Mouse (Mus musculus) stomach, embryonic 14.5 days (tissue): ENCODE data around the gene Snx32. TPM values are rescaled to one million over a fixed set of nuclear protein-coding genes. Genes with fewer than 3 reads are reported as not detected.

ENCODE experiments used
- ATAC-seq: fragments of 200-750 bp; cut with Nextera tagmentation; 2 replicates; pipeline ENCODE4 v1.8.0; 2017; ENCODE audit warnings: low read depth, moderate TSS enrichment; ENCODE audit not compliant: insufficient number of reproducible peaks, insufficient read depth, low FRiP score
- H3K27ac ChIP-seq: fragments of 300-500 bp; sonication (generic); 2 replicates; pipeline ENCODE4 v1.5.1; 2014; ENCODE audit warnings: mild to moderate bottlenecking, low read length, moderate library complexity, mixed read lengths
- H3K27me3 ChIP-seq: fragments of 300-500 bp; sonication (generic); 2 replicates; pipeline ENCODE4 v1.6.1; 2014; ENCODE audit warnings: low read length, control low read depth, mixed read lengths; ENCODE audit not compliant: control insufficient read depth, insufficient read depth
- H3K36me3 ChIP-seq: fragments of 300-500 bp; sonication (generic); 2 replicates; pipeline ENCODE4 v1.6.1; 2014; ENCODE audit warnings: mild to moderate bottlenecking, control low read depth, low read length, moderate library complexity, mixed read lengths; ENCODE audit not compliant: control insufficient read depth, insufficient read depth
- H3K4me1 ChIP-seq: fragments of 300-500 bp; sonication (generic); 2 replicates; pipeline ENCODE4 v1.6.1; 2014; ENCODE audit warnings: low read length, control low read depth, mixed read lengths; ENCODE audit not compliant: control insufficient read depth, insufficient read depth
- H3K4me2 ChIP-seq: fragments of 300-500 bp; sonication (generic); replicated peaks from 2 replicates; pipeline ENCODE4 v1.6.1; 2014; ENCODE audit warnings: low read depth, low read length, control low read depth
- H3K4me3 ChIP-seq: fragments of 300-500 bp; sonication (generic); 2 replicates; pipeline ENCODE4 v1.5.1; 2014; ENCODE audit warnings: low read depth, low read length, control low read depth
- H3K9ac ChIP-seq: fragments of 300-500 bp; sonication (generic); replicated peaks from 2 replicates; pipeline ENCODE4 v1.6.1; 2014; ENCODE audit warnings: low read depth, mild to moderate bottlenecking, control low read depth, low read length, moderate library complexity, mixed read lengths
- H3K9me3 ChIP-seq: fragments of 300-500 bp; sonication (generic); 2 replicates; pipeline ENCODE4 v1.6.1; 2016; ENCODE audit warnings: low read depth, low read length, control low read depth; ENCODE audit not compliant: control insufficient read depth
- WGBS: fragments of 180-500 bp; shearing (Covaris S2); extraction: QIAGEN DNeasy Blood & Tissue Kit; methylation state at CpG from one replicate; pipeline ENCODE4 v1.1.7; 2014; 5-methylcytosine and 5-hydroxymethylcytosine counted together
- polyA plus RNA-seq: library from polyadenylated mRNA; unstranded; fragments of >200 nt; fragmentation: Nextera tagmentation; extraction: Ambion mirVana; gene quantifications from 2 replicates; pipeline ENCODE4 v1.2.1, GENCODE M21; 2014

Snx32 gene
- polyA plus RNA-seq, 1 experiment from 2014 or later = 13.0 TPM

DNA sequence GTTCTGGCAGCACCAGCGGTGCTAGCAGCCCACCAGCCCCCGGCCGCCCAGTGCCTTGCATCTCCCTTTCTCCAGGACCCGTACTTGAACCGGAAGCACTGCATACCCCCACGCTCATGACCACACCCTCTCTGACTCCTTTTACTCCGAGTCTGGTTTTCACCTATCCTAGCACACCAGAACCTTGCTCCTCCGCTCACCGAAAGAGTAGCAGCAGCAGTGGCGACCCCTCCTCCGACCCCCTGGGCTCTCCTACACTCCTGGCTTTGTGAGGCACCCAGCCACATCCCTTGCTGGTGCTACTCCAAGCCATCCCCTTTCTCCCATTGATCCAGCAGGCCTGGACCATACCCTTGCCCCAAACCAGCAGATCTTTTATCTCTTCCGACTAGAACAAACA is 55.3 kb downstream of the Snx32 start:
- 0 out of 2 replicates have a peak, but pooled peaks cover 6% of the 10 kb centered on the region for H3K36me3 ChIP-seq
- no peaks in the 10 kb centered on the region for H3K9me3 ChIP-seq
- H3K27ac ChIP-seq = no peak overlapping the region
- H3K4me2 ChIP-seq = peak overlapping the region; percentile 99
- no peak overlapping the region for H3K9ac ChIP-seq
- peaks cover 24% of the 10 kb centered on the region for H3K4me1 ChIP-seq
- peak overlapping the region; percentile 74 for H3K4me3 ChIP-seq
- no peak for ATAC-seq
- WGBS = 80% methylated on average over 12 of the region's 12 CpGs
- H3K27me3 ChIP-seq = no peaks in the 10 kb centered on the region

DNA sequence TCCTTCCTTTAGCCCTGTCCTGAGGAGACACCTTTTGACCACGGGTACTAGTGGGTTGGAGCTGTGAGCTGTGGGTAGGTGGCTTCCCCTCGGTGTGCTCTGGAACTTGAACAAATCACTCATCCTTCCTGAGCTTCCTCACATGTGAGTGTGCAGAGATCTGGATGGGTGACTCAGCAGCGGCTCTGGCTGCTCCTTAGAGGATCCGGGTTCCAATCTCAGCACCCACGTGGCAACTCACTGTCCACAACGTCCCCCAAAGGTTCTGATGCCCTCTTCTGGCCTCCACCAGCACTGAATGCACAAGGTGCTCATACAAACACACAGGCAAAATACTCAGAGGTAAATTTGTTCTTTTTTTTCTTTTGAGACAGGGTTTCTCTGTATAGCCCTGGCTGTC is 58.6 kb downstream of the Snx32 start:
- peaks cover 34% of the 10 kb centered on the region for H3K4me1 ChIP-seq
- H3K4me2 ChIP-seq = no peak overlapping the region
- no peaks in the 10 kb centered on the region for H3K9me3 ChIP-seq
- no peak for ATAC-seq
- WGBS = 79% methylated on average over 6 of the region's 6 CpGs
- 0 out of 2 replicates have a peak, but pooled peaks cover 6% of the 10 kb centered on the region for H3K36me3 ChIP-seq
- no peak overlapping the region for H3K9ac ChIP-seq
- peaks cover 10% of the 10 kb centered on the region for H3K27me3 ChIP-seq
- no peak overlapping the region for H3K4me3 ChIP-seq
- no peak overlapping the region for H3K27ac ChIP-seq

GRCm38 (mm10) chr19:5449673-5450072 is 60.7 kb downstream of the Snx32 start:
- no peak overlapping the region for H3K4me3 ChIP-seq
- no peak overlapping the region for H3K9ac ChIP-seq
- peaks cover 16% of the 10 kb centered on the region for H3K4me1 ChIP-seq
- H3K27ac ChIP-seq = no peak overlapping the region
- H3K36me3 ChIP-seq = 0 out of 2 replicates have a peak, but pooled peaks cover 6% of the 10 kb centered on the region
- no peak overlapping the region for H3K4me2 ChIP-seq
- 81% methylated on average over 3 of the region's 3 CpGs for WGBS
- no peaks in the 10 kb centered on the region for H3K9me3 ChIP-seq
- peaks cover 14% of the 10 kb centered on the region for H3K27me3 ChIP-seq
- ATAC-seq = no peak

GRCm38 (mm10) chr19:5448354-5449150 is 61.8 kb downstream of the Snx32 start:
- Histone ChIP-seq H3K4me1 (peaks cover 16% of the 10 kb centered on the region), H3K4me3 (peak overlapping the region; percentile 47), H3K36me3 (no peaks in the 10 kb centered on the region), H3K9ac (no peak overlapping the region), H3K4me2 (peak overlapping the region; percentile 99), H3K27me3 (peaks cover 14% of the 10 kb centered on the region), H3K27ac (no peak overlapping the region), H3K9me3 (no peaks in the 10 kb centered on the region)
- no peak for ATAC-seq
- WGBS = 7% methylated on average over 36 of the region's 36 CpGs

- H3K9ac ChIP-seq = no peak within 1 kb of the TSS
- H3K9me3 ChIP-seq = no peaks in the 10 kb centered on the region
- WGBS = under 1% methylated on average over 70 of the region's 70 CpGs
- peaks cover 14% of the 10 kb centered on the region for H3K27me3 ChIP-seq
- peaks cover 16% of the 10 kb centered on the region for H3K4me1 ChIP-seq
- H3K27ac ChIP-seq = no peak within 1 kb of the TSS
- peak within 1 kb of the TSS; percentile 47 for H3K4me3 ChIP-seq
- H3K36me3 ChIP-seq = no peaks in the 10 kb centered on the region
- ATAC-seq = peak; percentile 57; the same call in 1 of the 2 replicates
- peak within 1 kb of the TSS; percentile 99 for H3K4me2 ChIP-seq
These were observed 62.6 kb downstream of the Snx32 start, which contains the start of gene Fosl1 for GRCm38 (mm10) chr19:5447515-5448353. TSS of gene Fosl1 (plus strand) at chr19:5447547.

DNA sequence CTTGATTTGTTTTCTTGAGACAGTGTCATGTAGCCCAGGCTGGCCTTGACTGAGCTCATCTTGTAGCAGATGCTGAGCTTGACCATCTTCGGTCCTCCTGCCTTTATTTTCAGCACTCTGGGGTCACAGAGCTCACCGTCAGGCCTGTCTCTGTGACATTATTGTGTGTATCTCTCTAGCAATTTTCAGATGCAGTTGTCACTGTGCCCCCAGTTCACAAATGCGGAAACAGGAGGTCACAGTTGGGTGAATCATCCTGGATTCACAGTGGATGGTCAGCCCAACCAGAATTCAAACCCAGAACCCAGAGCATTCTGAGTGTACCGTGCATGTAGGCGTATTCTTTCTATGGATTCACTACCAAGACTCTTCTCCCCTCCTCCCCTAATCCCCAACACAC is 64.6 kb downstream of the Snx32 start:
- no peak overlapping the region for H3K9ac ChIP-seq
- no peak overlapping the region for H3K4me2 ChIP-seq
- H3K4me1 ChIP-seq = peaks cover 16% of the 10 kb centered on the region
- peaks cover 14% of the 10 kb centered on the region for H3K27me3 ChIP-seq
- H3K4me3 ChIP-seq = no peak overlapping the region
- 89% methylated on average over 5 of the region's 5 CpGs for WGBS
- no peak for ATAC-seq
- H3K36me3 ChIP-seq = no peaks in the 10 kb centered on the region
- no peaks in the 10 kb centered on the region for H3K9me3 ChIP-seq
- H3K27ac ChIP-seq = no peak overlapping the region

DNA sequence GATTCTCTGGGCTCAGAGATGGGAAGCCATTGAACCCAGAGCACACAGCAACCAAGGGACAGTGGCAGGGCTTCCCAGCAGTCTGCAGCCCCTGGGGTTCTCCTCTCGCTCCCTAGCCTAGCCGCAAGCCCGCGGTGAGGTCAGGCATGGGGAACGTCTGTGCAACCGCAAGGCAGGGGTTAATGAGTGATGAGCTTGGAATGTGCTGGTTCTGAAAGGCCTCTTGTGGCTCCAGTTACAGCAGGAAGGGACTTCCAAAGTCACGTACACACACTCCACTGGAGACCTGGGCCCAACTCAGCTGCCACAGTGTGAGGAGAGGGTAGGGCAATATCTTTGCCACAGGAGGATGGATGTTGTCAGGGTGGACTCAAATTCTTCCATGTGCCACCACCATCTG is 65.4 kb downstream of the Snx32 start:
- no peak overlapping the region for H3K9ac ChIP-seq
- H3K27me3 ChIP-seq = peaks cover 14% of the 10 kb centered on the region
- H3K27ac ChIP-seq = no peak overlapping the region
- H3K9me3 ChIP-seq = 0 out of 2 replicates have a peak, but pooled peaks cover 5% of the 10 kb centered on the region
- no peak overlapping the region for H3K4me2 ChIP-seq
- WGBS = 19% methylated on average over 7 of the region's 7 CpGs
- peaks cover 16% of the 10 kb centered on the region for H3K4me1 ChIP-seq
- no peaks in the 10 kb centered on the region for H3K36me3 ChIP-seq
- H3K4me3 ChIP-seq = no peak overlapping the region
- no peak for ATAC-seq

DNA sequence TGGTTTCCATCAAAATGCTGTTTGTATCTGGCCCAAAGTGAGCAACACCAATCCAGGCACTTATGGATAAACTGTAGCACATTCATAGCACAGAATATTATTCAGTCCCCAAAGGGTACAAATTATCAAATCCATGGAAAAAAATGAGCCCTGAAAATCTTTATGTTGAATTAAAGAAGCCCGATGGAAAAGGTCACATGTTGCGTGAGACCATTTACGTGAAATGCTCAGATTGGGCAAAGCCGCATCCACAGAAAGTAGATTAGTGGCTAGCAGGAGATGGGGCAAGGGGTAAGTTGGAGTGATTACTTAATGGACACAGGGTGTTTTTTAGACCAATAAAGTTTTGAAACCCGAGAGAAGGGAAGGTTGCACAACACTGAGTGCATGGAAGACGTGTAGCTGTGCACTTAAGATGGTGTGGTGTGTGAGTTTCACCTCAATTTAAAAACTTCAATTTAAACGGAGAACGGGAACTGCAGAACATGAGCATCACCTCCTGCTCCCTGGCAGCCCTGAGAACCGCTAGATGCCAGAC is 65.9 kb downstream of the Snx32 start:
- H3K9me3 ChIP-seq = 0 out of 2 replicates have a peak, but pooled peaks cover 5% of the 10 kb centered on the region
- ATAC-seq = no peak
- peaks cover 16% of the 10 kb centered on the region for H3K4me1 ChIP-seq
- no peak overlapping the region for H3K4me3 ChIP-seq
- H3K27me3 ChIP-seq = peaks cover 14% of the 10 kb centered on the region
- H3K4me2 ChIP-seq = no peak overlapping the region
- H3K27ac ChIP-seq = no peak overlapping the region
- 58% methylated on average over 9 of the region's 9 CpGs for WGBS
- no peaks in the 10 kb centered on the region for H3K36me3 ChIP-seq
- no peak overlapping the region for H3K9ac ChIP-seq
